Mouse (Mus musculus) stomach, postnatal 0 days (tissue): ENCODE measurements around the gene Esrrg.

Experiments
- CTCF ChIP-seq: IDR thresholded peaks from 2 replicates; pipeline ENCODE4 v1.5.1; 2016; ENCODE audit warnings: antibody characterized with exemption, low read depth, mild to moderate bottlenecking, moderate library complexity
- EP300 ChIP-seq: optimal IDR thresholded peaks from 2 replicates; pipeline ENCODE3; 2016; ENCODE audit warnings: antibody characterized with exemption

- no peak for TF ChIP-seq CTCF
- no peak for TF ChIP-seq EP300
These were observed 280.5 kb downstream of the Esrrg start for GRCm38 (mm10) chr1:187889096-187889495.
